Mouse (Mus musculus) erythroblast, embryonic 14.5 days (primary cell): ENCODE data around the gene Tmem274.

Experiments used
- GATA1 ChIP-seq: IDR thresholded peaks from 2 replicates; pipeline ENCODE4 v1.6.1; 2012; ENCODE audit warnings: low read length, inconsistent platforms, mixed read lengths
- TAL1 ChIP-seq: IDR thresholded peaks from 3 replicates; pipeline ENCODE4 v1.6.1; 2012; ENCODE audit warnings: low read length, inconsistent platforms, mixed read lengths

- TF ChIP-seq GATA1: no peak
- TF ChIP-seq TAL1: no peak
Measured at GRCm38 (mm10) chr4:149526330-149526729, 49.2 kb downstream of the Tmem274 start.
